Mouse (Mus musculus) liver, adult 2 months (tissue): ENCODE data around the gene Txndc15.

ENCODE experiments used
- CTCF ChIP-seq: fragments of 200-500 bp; IDR thresholded peaks from 2 replicates; pipeline ENCODE4 v1.5.1; 2011; ENCODE audit warnings: low read depth, low read length, control low read depth
- POLR2A ChIP-seq: fragments of 200-500 bp; IDR thresholded peaks from 2 replicates; pipeline ENCODE4 v1.6.1; 2011; ENCODE audit warnings: low read length, control low read depth; ENCODE audit not compliant: insufficient read depth; ENCODE audit errors: extremely low read depth

DNA sequence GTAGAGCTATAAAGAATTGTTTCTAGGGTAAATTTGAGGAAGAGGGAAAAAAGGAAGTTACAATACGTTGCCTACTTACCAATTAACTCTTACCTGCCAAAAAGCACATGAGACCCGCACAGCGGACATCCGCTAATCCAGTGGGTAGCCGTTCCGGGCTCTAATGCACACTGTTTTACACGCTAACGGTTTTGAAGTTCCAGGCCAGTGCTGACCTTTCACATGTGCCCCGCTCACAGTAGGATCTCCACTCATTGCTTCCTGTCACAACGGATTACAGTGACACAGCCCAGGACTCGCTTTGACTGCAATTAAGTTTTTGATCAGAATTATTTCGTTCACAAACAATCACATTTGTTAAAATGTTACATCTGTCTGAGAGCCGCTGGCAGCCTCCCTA lies 39.9 kb downstream of the Txndc15 start:
- TF ChIP-seq CTCF (no peak), POLR2A (no peak)
